Mouse (Mus musculus): Measurements from ENCODE around the gene Nxn.

- TF ChIP-seq POLR2A (IDR thresholded peaks at IDR 0.05; ENCODE audit: low read depth, low read length) (peak; percentile 54), CTCF (IDR thresholded peaks at IDR 0.05; ENCODE audit: extremely low read depth, insufficient read length, insufficient replicate concordance, low read depth, low read length) (peak; percentile 97)
Observed at GRCm38 (mm10) chr11:76406702-76407583, 8.0 kb upstream of the Nxn start, which contains the start of gene Timm22.
